Mouse (Mus musculus): ENCODE measurements around the gene Fance. TPM values are rescaled to one million over a fixed set of nuclear protein-coding genes. Genes with fewer than 3 reads are reported as not detected.

Gene Fance
- polyA plus RNA-seq, 2 experiments = 28.3 to 30.8 TPM

DNA sequence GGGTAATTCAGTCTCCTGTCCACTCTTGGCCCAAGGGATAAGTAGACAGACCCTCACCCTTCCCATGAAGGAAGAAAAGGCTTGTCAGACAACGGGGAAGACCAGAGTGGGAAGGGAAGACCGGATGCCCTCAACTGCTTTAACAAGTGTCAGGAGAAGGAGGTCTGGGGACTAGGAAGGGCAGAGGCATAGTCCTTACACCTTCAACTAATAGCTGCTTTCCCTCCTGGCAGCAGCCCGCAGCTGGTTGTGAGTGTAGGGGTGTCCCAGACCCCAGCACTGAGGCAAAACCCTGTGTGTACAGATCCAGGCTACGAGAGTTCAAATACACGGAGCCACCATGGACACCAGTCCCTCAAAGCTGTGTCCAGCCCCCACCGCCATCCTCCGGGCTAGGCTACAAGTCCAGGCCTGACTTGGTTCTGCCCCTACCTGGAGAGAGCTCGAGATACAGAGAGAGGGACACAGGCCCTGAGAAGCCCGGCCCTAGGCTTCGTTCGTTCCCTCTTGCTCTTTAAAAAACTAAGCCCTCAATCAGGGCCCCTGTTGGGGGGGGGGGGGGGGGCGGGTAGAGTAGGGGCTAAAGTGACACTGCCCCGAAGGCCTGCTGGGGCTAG, 36.1 kb downstream of the Fance start:
- no peak for TF ChIP-seq POLR2A (IDR thresholded peaks at IDR 0.05; ENCODE audit: borderline replicate concordance, extremely low read depth, insufficient read depth, insufficient read length)

DNA sequence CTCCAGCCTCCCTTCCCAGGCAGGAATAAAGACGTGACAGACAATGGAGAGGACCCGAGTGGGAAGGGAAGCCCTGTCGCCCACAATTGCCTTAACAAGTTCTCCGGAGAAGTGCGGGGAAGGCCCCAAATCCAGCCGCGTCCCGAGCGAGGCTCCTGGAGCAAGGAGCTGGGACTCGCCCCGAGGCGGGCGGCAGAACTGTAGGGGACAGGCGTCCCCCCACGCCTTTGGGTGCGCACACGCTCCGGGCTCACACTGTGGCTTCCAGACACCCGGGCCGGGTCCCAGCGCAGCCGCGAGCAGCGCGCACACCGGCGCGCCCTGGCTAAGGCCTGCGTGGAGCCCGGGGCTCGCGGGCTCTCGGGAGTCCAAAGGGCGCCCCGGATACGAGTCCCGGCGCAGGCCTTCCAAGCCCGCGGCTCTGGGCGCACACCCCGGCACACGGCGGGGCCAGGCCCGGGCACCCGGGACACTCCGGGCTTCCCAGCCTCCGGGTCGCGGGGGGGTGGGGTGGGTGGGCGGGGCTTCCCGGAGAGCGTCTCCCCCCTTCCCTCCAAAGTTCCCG, 36.7 kb downstream of the Fance start:
- peak; percentile 28 for ATAC-seq (ENCODE audit: low FRiP score, low read depth)
- peak overlapping the region; percentile 95 for H3K27ac ChIP-seq (replicated peaks; ENCODE audit: low read depth, low read length)
- H3K4me1 ChIP-seq (ENCODE audit: control insufficient read depth, insufficient read depth, low read length) = peaks cover 45% of the 10 kb centered on the region
- H3K36me3 ChIP-seq (ENCODE audit: control insufficient read depth, insufficient read depth, low read length) = no peaks in the 10 kb centered on the region
- no peaks in the 10 kb centered on the region for H3K27me3 ChIP-seq (ENCODE audit: control insufficient read depth, insufficient read depth, low read length)
- H3K4me3 ChIP-seq (replicated peaks; ENCODE audit: low read length) = peak overlapping the region; percentile 93
- peak overlapping the region; percentile 93 for H3K4me2 ChIP-seq (replicated peaks; ENCODE audit: low read depth, low read length, severe bottlenecking)
- DNase-seq (ENCODE audit: low spot score) = no peak
- TF ChIP-seq POLR2A (IDR thresholded peaks at IDR 0.05; ENCODE audit: borderline replicate concordance, extremely low read depth, insufficient read depth, insufficient read length) = no peak
- H3K9ac ChIP-seq (ENCODE audit: low read depth, low read length, severe bottlenecking) = peak overlapping the region; percentile 90
- WGBS = 0% methylated on average over 24 of the region's 54 CpGs
- H3K9me3 ChIP-seq (ENCODE audit: control insufficient read depth, low read length) = no peaks in the 10 kb centered on the region

More for the DNA sequence above, 36.1 kb downstream of the Fance start:
- Histone ChIP-seq H3K27ac (replicated peaks; ENCODE audit: low read depth, low read length) (peak overlapping the region; percentile 95), H3K27me3 (ENCODE audit: control insufficient read depth, insufficient read depth, low read length) (no peaks in the 10 kb centered on the region), H3K9ac (ENCODE audit: low read depth, low read length, severe bottlenecking) (peak overlapping the region; percentile 90), H3K36me3 (ENCODE audit: control insufficient read depth, insufficient read depth, low read length) (no peaks in the 10 kb centered on the region), H3K4me2 (replicated peaks; ENCODE audit: low read depth, low read length, severe bottlenecking) (peak overlapping the region; percentile 93), H3K4me1 (ENCODE audit: control insufficient read depth, insufficient read depth, low read length) (peaks cover 51% of the 10 kb centered on the region), H3K9me3 (ENCODE audit: control insufficient read depth, low read length) (no peaks in the 10 kb centered on the region), H3K4me3 (replicated peaks; ENCODE audit: low read length) (peak overlapping the region; percentile 93)
- DNase-seq (ENCODE audit: low spot score) (no peak), ATAC-seq (ENCODE audit: low FRiP score, low read depth) (no peak)
- 2% methylated on average over 11 of the region's 13 CpGs for WGBS

DNA sequence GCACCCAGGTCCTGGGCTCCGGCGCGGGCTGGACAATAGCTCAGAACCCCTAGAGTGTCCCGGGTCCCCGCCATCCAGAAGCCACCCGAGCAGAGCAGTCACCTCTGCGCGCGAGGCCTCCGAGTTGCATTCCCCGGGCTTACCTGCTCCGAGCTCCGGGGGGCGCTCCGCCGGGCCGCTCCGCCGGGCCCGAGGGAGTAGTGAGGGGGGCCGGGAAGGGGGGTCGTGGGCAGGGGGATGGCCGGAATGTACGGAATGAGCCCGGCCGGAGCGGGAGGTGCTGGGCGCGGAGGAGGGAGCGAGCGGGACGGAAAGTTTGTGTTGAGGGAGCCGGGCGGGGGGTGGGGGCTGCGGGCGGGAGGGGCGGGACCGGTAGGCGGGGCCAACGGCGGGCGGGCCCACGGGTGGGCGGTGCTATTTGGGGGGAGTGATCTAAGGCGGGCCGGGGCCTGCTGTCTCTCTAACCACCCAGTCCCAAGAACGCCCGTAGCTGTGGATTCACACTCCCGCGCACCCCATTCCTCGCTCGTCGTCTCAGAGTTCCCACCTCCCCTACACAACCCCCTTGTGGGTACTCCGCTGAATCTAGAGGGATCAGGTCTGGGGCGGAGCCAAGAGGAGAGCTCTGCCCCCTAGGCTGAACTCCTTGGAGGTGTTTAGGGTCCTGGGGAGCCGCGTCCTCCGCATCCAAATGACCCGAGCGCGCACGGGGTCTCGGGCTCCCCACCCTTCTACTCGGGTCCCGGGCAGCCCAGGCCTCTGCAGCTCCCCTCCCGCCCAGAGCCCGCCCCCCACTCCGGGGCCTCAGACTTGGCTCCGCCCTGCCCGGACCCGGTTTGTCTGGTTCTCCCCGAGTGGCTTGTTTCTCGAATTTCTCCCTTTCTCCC, 37.4 kb downstream of the Fance start, which contains the start of gene Tead3:
Gene Tead3, minus strand, starts transcription at position 352 of the 887 bp plus-strand sequence.
- H3K4me1 ChIP-seq (ENCODE audit: control insufficient read depth, insufficient read depth, low read length) = peaks cover 38% of the 10 kb centered on the region
- no peaks in the 10 kb centered on the region for H3K9me3 ChIP-seq (ENCODE audit: control insufficient read depth, low read length)
- peak; percentile 77; the same call in 1 of the 2 replicates for TF ChIP-seq POLR2A (IDR thresholded peaks at IDR 0.05; ENCODE audit: borderline replicate concordance, extremely low read depth, insufficient read depth, insufficient read length)
- H3K4me3 ChIP-seq (replicated peaks; ENCODE audit: low read length) = peak within 1 kb of the TSS; percentile 93
- ATAC-seq (ENCODE audit: low FRiP score, low read depth) = peak; percentile 91
- H3K27ac ChIP-seq (replicated peaks; ENCODE audit: low read depth, low read length) = peak within 1 kb of the TSS; percentile 99
- WGBS = 1% methylated on average over 38 of the region's 73 CpGs
- H3K4me2 ChIP-seq (replicated peaks; ENCODE audit: low read depth, low read length, severe bottlenecking) = peak within 1 kb of the TSS; percentile 93
- DNase-seq (ENCODE audit: low spot score) = peak; percentile 94
- no peaks in the 10 kb centered on the region for H3K36me3 ChIP-seq (ENCODE audit: control insufficient read depth, insufficient read depth, low read length)
- no peaks in the 10 kb centered on the region for H3K27me3 ChIP-seq (ENCODE audit: control insufficient read depth, insufficient read depth, low read length)
- peak within 1 kb of the TSS; percentile 90 for H3K9ac ChIP-seq (ENCODE audit: low read depth, low read length, severe bottlenecking)

DNA sequence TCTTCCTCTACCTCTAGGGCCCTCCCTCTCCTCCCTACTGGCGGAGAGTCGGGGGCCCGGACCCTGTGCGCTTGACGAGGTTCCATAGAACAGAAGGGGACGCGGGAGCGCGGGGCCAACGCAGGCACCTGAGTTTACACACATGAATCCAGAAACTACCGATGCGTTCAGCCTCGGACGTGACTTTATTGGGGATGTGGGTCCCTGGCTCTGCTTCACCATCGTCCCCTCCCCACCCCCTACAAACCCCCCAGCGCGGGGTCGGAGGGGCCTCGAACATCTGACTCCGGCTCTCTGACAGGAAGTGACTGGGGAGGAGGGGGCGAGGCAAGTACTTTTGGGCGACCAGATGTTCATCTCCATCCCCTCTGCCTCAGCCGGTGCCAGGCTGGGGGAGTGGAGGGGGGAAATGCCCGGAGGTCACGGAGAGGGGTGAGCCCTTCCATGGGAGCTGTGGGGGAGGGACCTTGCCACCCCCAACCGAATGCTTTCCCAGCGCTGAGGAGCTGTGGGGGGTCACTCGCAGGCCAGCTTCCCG, 38.1 kb downstream of the Fance start:
- DNase-seq (ENCODE audit: low spot score) = no peak
- TF ChIP-seq POLR2A (IDR thresholded peaks at IDR 0.05; ENCODE audit: borderline replicate concordance, extremely low read depth, insufficient read depth, insufficient read length) = no peak
- under 1% methylated on average over 19 of the region's 29 CpGs for WGBS
- peaks cover 31% of the 10 kb centered on the region for H3K4me1 ChIP-seq (ENCODE audit: control insufficient read depth, insufficient read depth, low read length)
- no peaks in the 10 kb centered on the region for H3K27me3 ChIP-seq (ENCODE audit: control insufficient read depth, insufficient read depth, low read length)
- peak overlapping the region; percentile 93 for H3K4me2 ChIP-seq (replicated peaks; ENCODE audit: low read depth, low read length, severe bottlenecking)
- ATAC-seq (ENCODE audit: low FRiP score, low read depth) = 0 out of 2 replicates have a peak, but pooled peaks have one; percentile 0
- H3K9ac ChIP-seq (ENCODE audit: low read depth, low read length, severe bottlenecking) = peak overlapping the region; percentile 90
- no peaks in the 10 kb centered on the region for H3K36me3 ChIP-seq (ENCODE audit: control insufficient read depth, insufficient read depth, low read length)
- no peaks in the 10 kb centered on the region for H3K9me3 ChIP-seq (ENCODE audit: control insufficient read depth, low read length)
- peak overlapping the region; percentile 99 for H3K27ac ChIP-seq (replicated peaks; ENCODE audit: low read depth, low read length)
- peak overlapping the region; percentile 93 for H3K4me3 ChIP-seq (replicated peaks; ENCODE audit: low read length)

DNA sequence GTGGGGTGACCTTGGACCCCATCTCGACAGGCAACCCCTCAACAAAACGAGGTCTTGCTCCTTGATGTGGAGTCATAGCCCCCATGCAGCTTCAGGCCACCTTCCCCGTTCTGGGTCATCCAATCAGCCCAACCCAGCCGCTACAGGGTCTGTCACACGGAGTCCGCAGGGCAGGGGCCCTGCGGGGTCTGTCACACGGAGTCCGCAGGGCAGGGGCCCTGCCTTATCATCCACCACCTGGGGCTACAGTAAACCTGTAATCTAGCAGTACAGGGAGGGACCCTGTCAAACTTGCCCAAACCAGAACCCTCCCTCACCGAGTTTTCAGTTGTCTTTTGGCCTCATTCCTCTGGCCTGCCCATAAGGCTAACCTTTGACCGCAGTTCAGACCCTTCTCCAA, 38.7 kb downstream of the Fance start:
- H3K27me3 ChIP-seq (ENCODE audit: control insufficient read depth, insufficient read depth, low read length) = no peaks in the 10 kb centered on the region
- peaks cover 26% of the 10 kb centered on the region for H3K4me1 ChIP-seq (ENCODE audit: control insufficient read depth, insufficient read depth, low read length)
- ATAC-seq (ENCODE audit: low FRiP score, low read depth) = no peak
- no peak for DNase-seq (ENCODE audit: low spot score)
- H3K36me3 ChIP-seq (ENCODE audit: control insufficient read depth, insufficient read depth, low read length) = no peaks in the 10 kb centered on the region
- 20% methylated on average over 11 of the region's 11 CpGs for WGBS
- H3K27ac ChIP-seq (replicated peaks; ENCODE audit: low read depth, low read length) = peak overlapping the region; percentile 99
- H3K9ac ChIP-seq (ENCODE audit: low read depth, low read length, severe bottlenecking) = no peak overlapping the region
- TF ChIP-seq POLR2A (IDR thresholded peaks at IDR 0.05; ENCODE audit: borderline replicate concordance, extremely low read depth, insufficient read depth, insufficient read length) = no peak
- H3K4me3 ChIP-seq (replicated peaks; ENCODE audit: low read length) = peak overlapping the region; percentile 93
- H3K9me3 ChIP-seq (ENCODE audit: control insufficient read depth, low read length) = no peaks in the 10 kb centered on the region
- peak overlapping the region; percentile 93 for H3K4me2 ChIP-seq (replicated peaks; ENCODE audit: low read depth, low read length, severe bottlenecking)
